Mouse (Mus musculus): ENCODE data around the gene H1f0. TPM values are rescaled to one million over a fixed set of nuclear protein-coding genes. Genes with fewer than 3 reads are reported as not detected.
"Not testable (repeated sequence)": the region's sequence is repeated elsewhere in the genome, so short reads cannot be mapped to it uniquely, and the experiment has no call there.

The H1f0 gene
- polyA plus RNA-seq, 1 experiment from 2014 or later: 95.5 TPM

GRCm38 (mm10) chr15:79001559-79001958, 26.7 kb upstream of the H1f0 start:
- no peak for TF ChIP-seq CTCF (IDR thresholded peaks at IDR 0.05)
- no peak for DNase-seq (ENCODE audit: low read depth, low spot score)
- POLR2A ChIA-PET: no interaction called here
- no peaks in the 10 kb centered on the region for H3K27me3 ChIP-seq
- ATAC-seq: no peak
- CTCF ChIA-PET: interaction anchor here (1.2 kb wide), 1 partner anchor 8 kb away, joined by 4 read pairs; no protein-coding TSS in a partner anchor
- in situ Hi-C loops (cut with MboI; ENCODE audit: low pct_unique_long_range_greater_than_20kb): no loop called here

GRCm38 (mm10) chr15:79002036-79002435, 26.2 kb upstream of the H1f0 start:
- no peaks in the 10 kb centered on the region for H3K27me3 ChIP-seq
- ChIA-PET POLR2A (no interaction called here), CTCF (interaction anchor here (1.2 kb wide), 1 partner anchor 9 kb away, joined by 4 read pairs; no protein-coding TSS in a partner anchor)
- TF ChIP-seq CTCF (IDR thresholded peaks at IDR 0.05): no peak
- DNase-seq (ENCODE audit: low read depth, low spot score) (no peak), ATAC-seq (no peak)
- in situ Hi-C loops (cut with MboI; ENCODE audit: low pct_unique_long_range_greater_than_20kb): no loop called here

GRCm38 (mm10) chr15:79003079-79003478, 25.2 kb upstream of the H1f0 start:
- ChIA-PET POLR2A (no interaction called here), CTCF (no interaction called here)
- H3K27me3 ChIP-seq: no peaks in the 10 kb centered on the region
- no peak for ATAC-seq
- in situ Hi-C loops (cut with MboI; ENCODE audit: low pct_unique_long_range_greater_than_20kb): no loop called here
- DNase-seq (ENCODE audit: low read depth, low spot score): no peak
- TF ChIP-seq CTCF (IDR thresholded peaks at IDR 0.05): no peak

GRCm38 (mm10) chr15:79005581-79005980, 22.7 kb upstream of the H1f0 start:
- DNase-seq (ENCODE audit: low read depth, low spot score): no peak
- TF ChIP-seq CTCF (IDR thresholded peaks at IDR 0.05): no peak
- in situ Hi-C loops (cut with MboI; ENCODE audit: low pct_unique_long_range_greater_than_20kb): no loop called here
- H3K27me3 ChIP-seq: no peaks in the 10 kb centered on the region
- no peak for ATAC-seq
- CTCF ChIA-PET: interaction anchor here (1.1 kb wide), 1 partner anchor 32 kb away, joined by 3 read pairs; no protein-coding TSS in a partner anchor
- POLR2A ChIA-PET: no interaction called here

GRCm38 (mm10) chr15:79006638-79007037, 21.6 kb upstream of the H1f0 start:
- POLR2A ChIA-PET: no interaction called here
- ATAC-seq (no peak), DNase-seq (ENCODE audit: low read depth, low spot score) (no peak)
- H3K27me3 ChIP-seq: no peaks in the 10 kb centered on the region
- TF ChIP-seq CTCF (IDR thresholded peaks at IDR 0.05): no peak
- CTCF ChIA-PET: interaction anchor here (1.1 kb wide), 1 partner anchor 31 kb away, joined by 3 read pairs; no protein-coding TSS in a partner anchor
- in situ Hi-C loops (cut with MboI; ENCODE audit: low pct_unique_long_range_greater_than_20kb): no loop called here

- POLR2A ChIA-PET: no interaction called here
- no peaks in the 10 kb centered on the region for H3K27me3 ChIP-seq
- TF ChIP-seq CTCF (IDR thresholded peaks at IDR 0.05): no peak
- in situ Hi-C loops (cut with MboI; ENCODE audit: low pct_unique_long_range_greater_than_20kb): no loop called here
- CTCF ChIA-PET: no interaction called here
- DNase-seq (ENCODE audit: low read depth, low spot score) (no peak), ATAC-seq (no peak)
These were observed 21.2 kb upstream of the H1f0 start for GRCm38 (mm10) chr15:79007059-79007458.

GRCm38 (mm10) chr15:79007836-79008235, 20.4 kb upstream of the H1f0 start:
- CTCF ChIA-PET; POLR2A ChIA-PET; H3K27me3 ChIP-seq; ATAC-seq; DNase-seq (ENCODE audit: low read depth, low spot score); in situ Hi-C loops (cut with MboI; ENCODE audit: low pct_unique_long_range_greater_than_20kb): not testable (repeated sequence)

- no peak for TF ChIP-seq CTCF (IDR thresholded peaks at IDR 0.05)
These were observed 18.5 kb upstream of the H1f0 start for GRCm38 (mm10) chr15:79009734-79010133.

GRCm38 (mm10) chr15:79011550-79011949, 16.7 kb upstream of the H1f0 start:
- ATAC-seq (no peak), DNase-seq (ENCODE audit: low read depth, low spot score) (no peak)
- ChIA-PET POLR2A (no interaction called here), CTCF (no interaction called here)
- H3K27me3 ChIP-seq: no peaks in the 10 kb centered on the region
- in situ Hi-C loops (cut with MboI; ENCODE audit: low pct_unique_long_range_greater_than_20kb): no loop called here
- no peak for TF ChIP-seq CTCF (IDR thresholded peaks at IDR 0.05)

More at GRCm38 (mm10) chr15:79009734-79010133, 18.5 kb upstream of the H1f0 start:
- POLR2A ChIA-PET: no interaction called here
- DNase-seq (ENCODE audit: low read depth, low spot score) (no peak), ATAC-seq (no peak)
- in situ Hi-C loops (cut with MboI; ENCODE audit: low pct_unique_long_range_greater_than_20kb): no loop called here
- CTCF ChIA-PET: no interaction called here
- H3K27me3 ChIP-seq: no peaks in the 10 kb centered on the region

GRCm38 (mm10) chr15:79013382-79013781, 14.9 kb upstream of the H1f0 start:
- ChIA-PET POLR2A (interaction anchor here (1.5 kb wide), 1 partner anchor 14 kb away, joined by 5 read pairs; no protein-coding TSS in a partner anchor), CTCF (no interaction called here)
- DNase-seq (ENCODE audit: low read depth, low spot score): no peak
- ATAC-seq: no peak
- TF ChIP-seq CTCF (IDR thresholded peaks at IDR 0.05): no peak
- in situ Hi-C loops (cut with MboI; ENCODE audit: low pct_unique_long_range_greater_than_20kb): no loop called here
- H3K27me3 ChIP-seq: no peaks in the 10 kb centered on the region

GRCm38 (mm10) chr15:79018191-79018590, 10.1 kb upstream of the H1f0 start:
- DNase-seq (ENCODE audit: low read depth, low spot score): no peak

GRCm38 (mm10) chr15:79018886-79019285, 9.4 kb upstream of the H1f0 start:
- H3K27me3 ChIP-seq: no peaks in the 10 kb centered on the region
- no peak for ATAC-seq
- CTCF ChIA-PET: no interaction called here
- no peak for DNase-seq (ENCODE audit: low read depth, low spot score)
- no peak for TF ChIP-seq CTCF (IDR thresholded peaks at IDR 0.05)
- in situ Hi-C loops (cut with MboI; ENCODE audit: low pct_unique_long_range_greater_than_20kb): no loop called here
- POLR2A ChIA-PET: no interaction called here

More at GRCm38 (mm10) chr15:79018191-79018590, 10.1 kb upstream of the H1f0 start:
- ChIA-PET POLR2A (no interaction called here), CTCF (no interaction called here)
- in situ Hi-C loops (cut with MboI; ENCODE audit: low pct_unique_long_range_greater_than_20kb): no loop called here
- no peaks in the 10 kb centered on the region for H3K27me3 ChIP-seq
- TF ChIP-seq CTCF (IDR thresholded peaks at IDR 0.05): no peak
- no peak for ATAC-seq

Measured in Patski (cell line).